Mouse (Mus musculus) embryonic facial prominence, embryonic 13.5 days (tissue): ENCODE measurements around the gene Slc16a12. TPM values are rescaled to one million over a fixed set of nuclear protein-coding genes. Genes with fewer than 3 reads are reported as not detected.

Experiments used
- ATAC-seq: fragments of 200-750 bp; cut with Nextera tagmentation; 2 replicates; pipeline ENCODE4 v1.8.0; 2017; ENCODE audit warnings: low read depth; ENCODE audit not compliant: insufficient number of reproducible peaks, insufficient read depth, low FRiP score, low TSS enrichment
- H3K27ac ChIP-seq: fragments of 300-500 bp; sonication (generic); 2 replicates; pipeline ENCODE4 v1.5.1; 2015; ENCODE audit warnings: moderate library complexity, mild to moderate bottlenecking, inconsistent platforms
- H3K27me3 ChIP-seq: fragments of 300-500 bp; sonication (generic); 2 replicates; pipeline ENCODE4 v1.6.1; 2015; ENCODE audit warnings: mild to moderate bottlenecking, inconsistent platforms
- H3K36me3 ChIP-seq: fragments of 300-500 bp; sonication (generic); 2 replicates; pipeline ENCODE4 v1.6.1; 2015; ENCODE audit warnings: mild to moderate bottlenecking, inconsistent platforms
- H3K4me1 ChIP-seq: fragments of 300-500 bp; sonication (generic); 2 replicates; pipeline ENCODE4 v1.6.1; 2015; ENCODE audit warnings: inconsistent platforms
- H3K4me2 ChIP-seq: fragments of 300-500 bp; sonication (generic); 2 replicates; pipeline ENCODE4 v1.6.1; 2015; ENCODE audit warnings: moderate library complexity, mild to moderate bottlenecking, inconsistent platforms
- H3K4me3 ChIP-seq: fragments of 300-500 bp; sonication (generic); 2 replicates; pipeline ENCODE4 v1.5.1; 2015; ENCODE audit warnings: mild to moderate bottlenecking, inconsistent platforms
- H3K9ac ChIP-seq: fragments of 300-500 bp; sonication (generic); 2 replicates; pipeline ENCODE4 v1.6.1; 2015; ENCODE audit warnings: mild to moderate bottlenecking, inconsistent platforms
- H3K9me3 ChIP-seq: fragments of 300-500 bp; sonication (generic); 2 replicates; pipeline ENCODE4 v1.6.1; 2016; ENCODE audit warnings: inconsistent platforms
- WGBS: fragments of 180-500 bp; shearing (Covaris S2); methylation state at CpG from one replicate; pipeline ENCODE4 v1.1.7; 2015; ENCODE audit warnings: mixed read lengths; 5-methylcytosine and 5-hydroxymethylcytosine counted together
- microRNA-seq: library from miRNA; unstranded; fragments of <30 nt; microRNA quantifications from one replicate; pipeline ENCODE4, GENCODE M21; 2016
- polyA plus RNA-seq: library from polyadenylated mRNA; unstranded; fragments of >200 nt; fragmentation: Nextera tagmentation; extraction: Ambion mirVana; gene quantifications from 2 replicates; pipeline ENCODE4 v1.2.1, GENCODE M21; 2015

The Slc16a12 gene
- polyA plus RNA-seq, 1 experiment from 2014 or later = 0.65 TPM

- WGBS = 72% methylated on average over 2 of the region's 2 CpGs
- Histone ChIP-seq H3K27ac (no peak overlapping the region), H3K36me3 (no peaks in the 10 kb centered on the region), H3K4me2 (no peak overlapping the region), H3K9ac (no peak overlapping the region), H3K9me3 (no peaks in the 10 kb centered on the region), H3K4me1 (no peaks in the 10 kb centered on the region), H3K27me3 (0 out of 2 replicates have a peak, but pooled peaks cover 4% of the 10 kb centered on the region), H3K4me3 (no peak overlapping the region)
- ATAC-seq = no peak
Observed at GRCm38 (mm10) chr19:34633484-34633883, 113.6 kb downstream of the Slc16a12 start.

- no peak overlapping the region for H3K27ac ChIP-seq
- H3K27me3 ChIP-seq = no peaks in the 10 kb centered on the region
- no peak for ATAC-seq
- H3K4me2 ChIP-seq = no peak overlapping the region
- H3K4me1 ChIP-seq = no peaks in the 10 kb centered on the region
- no peak overlapping the region for H3K9ac ChIP-seq
- H3K4me3 ChIP-seq = no peak overlapping the region
- H3K9me3 ChIP-seq = no peaks in the 10 kb centered on the region
- no peaks in the 10 kb centered on the region for H3K36me3 ChIP-seq
Observed at GRCm38 (mm10) chr19:34631487-34631886, 115.6 kb downstream of the Slc16a12 start.

- H3K4me2 ChIP-seq = no peak overlapping the region
- no peak overlapping the region for H3K27ac ChIP-seq
- H3K4me3 ChIP-seq = no peak overlapping the region
- H3K4me1 ChIP-seq = no peaks in the 10 kb centered on the region
- H3K36me3 ChIP-seq = no peaks in the 10 kb centered on the region
- H3K27me3 ChIP-seq = no peaks in the 10 kb centered on the region
- H3K9me3 ChIP-seq = no peaks in the 10 kb centered on the region
- H3K9ac ChIP-seq = no peak overlapping the region
- WGBS = 78% methylated on average over 2 of the region's 2 CpGs
- no peak for ATAC-seq
Observed at GRCm38 (mm10) chr19:34627496-34627895, 119.6 kb downstream of the Slc16a12 start.

- no peak overlapping the region for H3K4me3 ChIP-seq
- no peak for ATAC-seq
- H3K27me3 ChIP-seq = no peaks in the 10 kb centered on the region
- H3K27ac ChIP-seq = no peak overlapping the region
- H3K9ac ChIP-seq = no peak overlapping the region
- H3K9me3 ChIP-seq = no peaks in the 10 kb centered on the region
- WGBS = 67% methylated on average over 4 of the region's 4 CpGs
- no peak overlapping the region for H3K4me2 ChIP-seq
- no peaks in the 10 kb centered on the region for H3K4me1 ChIP-seq
- H3K36me3 ChIP-seq = no peaks in the 10 kb centered on the region
Observed at GRCm38 (mm10) chr19:34624663-34625062, 122.4 kb downstream of the Slc16a12 start.

- no peaks in the 10 kb centered on the region for H3K9me3 ChIP-seq
- H3K36me3 ChIP-seq = no peaks in the 10 kb centered on the region
- H3K9ac ChIP-seq = no peak overlapping the region
- H3K4me3 ChIP-seq = no peak overlapping the region
- no peak overlapping the region for H3K27ac ChIP-seq
- H3K27me3 ChIP-seq = no peaks in the 10 kb centered on the region
- WGBS = 93% methylated on average over 6 of the region's 6 CpGs
- no peaks in the 10 kb centered on the region for H3K4me1 ChIP-seq
- ATAC-seq = no peak
- no peak overlapping the region for H3K4me2 ChIP-seq
Observed at GRCm38 (mm10) chr19:34623781-34624180, 123.3 kb downstream of the Slc16a12 start.

GRCm38 (mm10) chr19:34620871-34621270, 126.2 kb downstream of the Slc16a12 start:
- no peak overlapping the region for H3K4me2 ChIP-seq
- H3K4me1 ChIP-seq = no peaks in the 10 kb centered on the region
- no peaks in the 10 kb centered on the region for H3K9me3 ChIP-seq
- no peaks in the 10 kb centered on the region for H3K36me3 ChIP-seq
- no peak overlapping the region for H3K27ac ChIP-seq
- H3K9ac ChIP-seq = no peak overlapping the region
- WGBS = 94% methylated on average over 5 of the region's 5 CpGs
- H3K27me3 ChIP-seq = no peaks in the 10 kb centered on the region
- H3K4me3 ChIP-seq = no peak overlapping the region
- ATAC-seq = no peak

Small RNA genes within 50 kb of the gene (microRNA-seq; reads per million reads assigned to microRNA genes)
- not detected for gene Gm27476

Other genes starting within 250 kb of the Slc16a12 start
- gene Lipa, start 219.8 kb downstream of the Slc16a12 start, polyA plus RNA-seq = 34.1 and 40.5 TPM in 2 replicates
- gene Ifit2, start 196.6 kb downstream of the Slc16a12 start, polyA plus RNA-seq = 9.9 and 10.7 TPM in 2 replicates
- gene Ifit3, start 163.8 kb downstream of the Slc16a12 start, polyA plus RNA-seq = 0.65 and 1.1 TPM in 2 replicates
- 0.13 and 0.58 TPM in 2 replicates for gene Ifit1bl1, start 145.3 kb downstream of the Slc16a12 start, polyA plus RNA-seq
- not detected in 2 replicates for gene Ifit3b, start 139.3 kb downstream of the Slc16a12 start, polyA plus RNA-seq
- 0.18 and 0.29 TPM in 2 replicates for gene Ifit1bl2, start 106.5 kb downstream of the Slc16a12 start, polyA plus RNA-seq
- gene Ifit1, start 106.4 kb downstream of the Slc16a12 start, polyA plus RNA-seq = 0.84 and 1.0 TPM in 2 replicates
- gene Pank1, start 132.2 kb upstream of the Slc16a12 start, polyA plus RNA-seq = 7.5 and 7.6 TPM in 2 replicates
- gene Kif20b, start 175.1 kb upstream of the Slc16a12 start, polyA plus RNA-seq = 72.5 and 78.7 TPM in 2 replicates